Mouse (Mus musculus): ENCODE measurements around the gene Gabpb1. TPM values are rescaled to one million over a fixed set of nuclear protein-coding genes. Genes with fewer than 3 reads are reported as not detected.
"Not testable (repeated sequence)": the region's sequence is repeated elsewhere in the genome, so short reads cannot be mapped to it uniquely, and the experiment has no call there.

Gene Gabpb1
- polyA plus RNA-seq, 1 experiment from 2014 or later = 65.8 TPM

DNA sequence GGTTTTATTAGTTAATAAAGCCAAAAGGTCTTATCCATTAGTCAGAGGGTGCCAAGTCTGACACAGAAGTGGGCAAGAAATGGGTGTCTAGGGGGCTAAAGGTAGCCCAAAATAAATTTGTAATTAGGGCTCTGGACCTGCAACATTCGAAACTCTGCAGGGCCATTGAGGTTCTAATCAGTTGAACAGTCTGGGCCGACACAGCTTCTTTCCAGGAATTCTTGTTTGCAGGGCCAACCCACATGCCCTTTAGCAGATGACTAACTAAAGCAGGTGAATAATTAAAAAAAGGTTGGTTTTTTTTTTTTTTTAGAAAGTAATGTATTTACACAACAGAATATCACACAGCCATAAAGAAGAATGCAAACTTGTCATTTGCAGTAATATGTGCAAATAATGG is 53.7 kb downstream of the Gabpb1 start:
- Histone ChIP-seq H3K27me3 (ENCODE audit: control insufficient read depth, insufficient read depth, low read length) (no peaks in the 10 kb centered on the region), H3K4me1 (ENCODE audit: control insufficient read depth, insufficient read depth, low read length) (no peaks in the 10 kb centered on the region), H3K4me3 (ENCODE audit: low read length) (no peak overlapping the region), H3K36me3 (ENCODE audit: control insufficient read depth, insufficient read depth, low read length) (no peaks in the 10 kb centered on the region), H3K9ac (ENCODE audit: low read depth, low read length) (no peak overlapping the region), H3K9me3 (ENCODE audit: control insufficient read depth, low read length) (no peaks in the 10 kb centered on the region), H3K27ac (ENCODE audit: low read depth, low read length) (no peak overlapping the region), H3K4me2 (replicated peaks; ENCODE audit: low read depth, low read length) (no peak overlapping the region)
- 70% methylated on average over 2 of the region's 2 CpGs for WGBS
- no peak for ATAC-seq (ENCODE audit: low FRiP score, low TSS enrichment)

- no peak within 1 kb of the TSS for H3K4me3 ChIP-seq (ENCODE audit: low read length)
- H3K4me2 ChIP-seq (replicated peaks; ENCODE audit: low read depth, low read length) = no peak within 1 kb of the TSS
- no peaks in the 10 kb centered on the region for H3K36me3 ChIP-seq (ENCODE audit: control insufficient read depth, insufficient read depth, low read length)
- no peaks in the 10 kb centered on the region for H3K27me3 ChIP-seq (ENCODE audit: control insufficient read depth, insufficient read depth, low read length)
- 73% methylated on average over 14 of the region's 14 CpGs for WGBS
- H3K4me1 ChIP-seq (ENCODE audit: control insufficient read depth, insufficient read depth, low read length) = no peaks in the 10 kb centered on the region
- H3K9ac ChIP-seq (ENCODE audit: low read depth, low read length) = no peak within 1 kb of the TSS
- H3K9me3 ChIP-seq (ENCODE audit: control insufficient read depth, low read length) = no peaks in the 10 kb centered on the region
- ATAC-seq (ENCODE audit: low FRiP score, low TSS enrichment) = no peak
- H3K27ac ChIP-seq (ENCODE audit: low read depth, low read length) = no peak within 1 kb of the TSS
Observed at GRCm38 (mm10) chr2:126619249-126619704, 56.9 kb downstream of the Gabpb1 start, which contains the start of gene Hdc. Hdc (minus strand) TSS chr2:126619299.

GRCm38 (mm10) chr2:126618470-126619179 is 57.5 kb downstream of the Gabpb1 start:
- no peak overlapping the region for H3K4me2 ChIP-seq (replicated peaks; ENCODE audit: low read depth, low read length)
- WGBS = 37% methylated on average over 8 of the region's 8 CpGs
- H3K27ac ChIP-seq (ENCODE audit: low read depth, low read length) = no peak overlapping the region
- no peak for ATAC-seq (ENCODE audit: low FRiP score, low TSS enrichment)
- no peaks in the 10 kb centered on the region for H3K27me3 ChIP-seq (ENCODE audit: control insufficient read depth, insufficient read depth, low read length)
- no peaks in the 10 kb centered on the region for H3K36me3 ChIP-seq (ENCODE audit: control insufficient read depth, insufficient read depth, low read length)
- H3K4me1 ChIP-seq (ENCODE audit: control insufficient read depth, insufficient read depth, low read length) = no peaks in the 10 kb centered on the region
- no peak overlapping the region for H3K4me3 ChIP-seq (ENCODE audit: low read length)
- no peaks in the 10 kb centered on the region for H3K9me3 ChIP-seq (ENCODE audit: control insufficient read depth, low read length)
- no peak overlapping the region for H3K9ac ChIP-seq (ENCODE audit: low read depth, low read length)

DNA sequence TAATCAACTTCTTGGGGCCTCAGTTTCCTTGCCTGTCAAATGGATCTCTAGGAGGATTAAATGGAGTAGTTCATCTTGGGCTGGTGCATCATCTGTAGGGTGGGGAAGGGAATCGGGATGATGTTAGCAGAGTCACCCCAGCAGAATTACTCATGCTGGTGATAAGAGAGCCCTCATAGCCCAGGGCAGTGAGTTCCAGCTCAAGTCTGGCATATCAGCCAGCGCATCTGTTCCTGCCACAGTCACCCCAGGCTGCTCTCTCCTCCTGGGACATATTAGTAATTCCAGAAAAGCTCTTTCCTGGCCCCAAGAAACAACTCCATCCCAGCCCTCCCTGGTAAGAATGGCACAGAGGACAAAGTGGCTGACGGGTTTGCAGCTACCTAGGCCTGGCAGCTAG is 60.8 kb downstream of the Gabpb1 start:
- Histone ChIP-seq H3K27me3 (ENCODE audit: control insufficient read depth, insufficient read depth, low read length) (no peaks in the 10 kb centered on the region), H3K4me3 (ENCODE audit: low read length) (no peak overlapping the region), H3K27ac (ENCODE audit: low read depth, low read length) (no peak overlapping the region), H3K4me1 (ENCODE audit: control insufficient read depth, insufficient read depth, low read length) (no peaks in the 10 kb centered on the region), H3K9me3 (ENCODE audit: control insufficient read depth, low read length) (no peaks in the 10 kb centered on the region), H3K4me2 (replicated peaks; ENCODE audit: low read depth, low read length) (no peak overlapping the region), H3K36me3 (ENCODE audit: control insufficient read depth, insufficient read depth, low read length) (no peaks in the 10 kb centered on the region), H3K9ac (ENCODE audit: low read depth, low read length) (no peak overlapping the region)
- ATAC-seq (ENCODE audit: low FRiP score, low TSS enrichment) = no peak
- 83% methylated on average over 3 of the region's 3 CpGs for WGBS

DNA sequence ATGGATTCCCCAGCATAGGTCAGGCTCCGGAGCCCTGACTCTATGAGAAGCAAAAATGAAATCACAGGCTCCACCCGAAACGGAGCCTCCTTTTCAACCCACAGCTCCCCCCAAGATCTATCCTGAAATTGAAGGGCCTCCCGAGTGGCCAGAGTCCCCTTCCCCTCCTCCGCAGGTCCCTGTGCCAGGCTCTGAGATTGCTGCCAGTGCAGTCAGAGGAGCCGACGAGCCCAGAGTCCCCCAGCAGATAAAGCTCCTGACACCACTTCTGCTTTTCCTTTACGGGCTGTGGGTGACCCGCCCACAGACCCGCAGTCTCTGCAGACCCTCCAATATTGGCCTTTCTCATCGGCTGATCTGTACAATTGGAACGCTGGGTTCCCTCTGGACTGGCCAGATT is 66.5 kb downstream of the Gabpb1 start:
- not testable (repeated sequence) for H3K4me2 ChIP-seq (replicated peaks; ENCODE audit: low read depth, low read length); H3K4me1 ChIP-seq (ENCODE audit: control insufficient read depth, insufficient read depth, low read length); H3K27ac ChIP-seq (ENCODE audit: low read depth, low read length); H3K36me3 ChIP-seq (ENCODE audit: control insufficient read depth, insufficient read depth, low read length); H3K4me3 ChIP-seq (ENCODE audit: low read length); H3K9me3 ChIP-seq (ENCODE audit: control insufficient read depth, low read length); H3K27me3 ChIP-seq (ENCODE audit: control insufficient read depth, insufficient read depth, low read length); ATAC-seq (ENCODE audit: low FRiP score, low TSS enrichment); H3K9ac ChIP-seq (ENCODE audit: low read depth, low read length)
- WGBS = 73% methylated on average over 12 of the region's 12 CpGs

GRCm38 (mm10) chr2:126607553-126608203 is 68.5 kb downstream of the Gabpb1 start:
- 71% methylated on average over 10 of the region's 10 CpGs for WGBS

DNA sequence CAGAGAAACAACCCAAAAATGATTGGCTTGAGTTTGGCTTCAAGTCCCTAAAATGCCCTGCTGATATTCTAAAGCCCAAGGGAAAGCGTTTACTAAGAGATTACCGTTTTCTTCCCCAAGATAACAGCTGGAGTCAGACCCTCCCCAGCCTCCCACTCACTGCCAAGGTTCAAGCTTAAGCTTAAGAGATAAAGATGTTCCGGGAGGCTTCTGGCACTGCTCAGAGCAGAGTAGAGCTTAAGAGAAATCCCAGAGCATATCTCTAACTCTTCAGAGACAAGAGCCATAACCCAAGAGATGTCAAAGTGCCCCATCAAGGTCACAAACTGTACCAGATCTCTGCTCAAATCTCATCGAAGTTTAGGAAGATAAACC is 69.5 kb downstream of the Gabpb1 start:
- no peak for ATAC-seq (ENCODE audit: low FRiP score, low TSS enrichment)
- WGBS = 79% methylated on average over 4 of the region's 4 CpGs
- Histone ChIP-seq H3K27ac (ENCODE audit: low read depth, low read length) (no peak overlapping the region), H3K36me3 (ENCODE audit: control insufficient read depth, insufficient read depth, low read length) (no peaks in the 10 kb centered on the region), H3K4me1 (ENCODE audit: control insufficient read depth, insufficient read depth, low read length) (no peaks in the 10 kb centered on the region), H3K9me3 (ENCODE audit: control insufficient read depth, low read length) (no peaks in the 10 kb centered on the region), H3K4me2 (replicated peaks; ENCODE audit: low read depth, low read length) (no peak overlapping the region), H3K4me3 (ENCODE audit: low read length) (no peak overlapping the region), H3K9ac (ENCODE audit: low read depth, low read length) (no peak overlapping the region), H3K27me3 (ENCODE audit: control insufficient read depth, insufficient read depth, low read length) (no peaks in the 10 kb centered on the region)

More at GRCm38 (mm10) chr2:126607553-126608203, 68.5 kb downstream of the Gabpb1 start:
- no peak overlapping the region for H3K4me2 ChIP-seq (replicated peaks; ENCODE audit: low read depth, low read length)
- no peaks in the 10 kb centered on the region for H3K9me3 ChIP-seq (ENCODE audit: control insufficient read depth, low read length)
- no peak overlapping the region for H3K27ac ChIP-seq (ENCODE audit: low read depth, low read length)
- H3K9ac ChIP-seq (ENCODE audit: low read depth, low read length) = no peak overlapping the region
- no peaks in the 10 kb centered on the region for H3K36me3 ChIP-seq (ENCODE audit: control insufficient read depth, insufficient read depth, low read length)
- no peaks in the 10 kb centered on the region for H3K4me1 ChIP-seq (ENCODE audit: control insufficient read depth, insufficient read depth, low read length)
- no peaks in the 10 kb centered on the region for H3K27me3 ChIP-seq (ENCODE audit: control insufficient read depth, insufficient read depth, low read length)
- ATAC-seq (ENCODE audit: low FRiP score, low TSS enrichment) = no peak
- no peak overlapping the region for H3K4me3 ChIP-seq (ENCODE audit: low read length)

DNA sequence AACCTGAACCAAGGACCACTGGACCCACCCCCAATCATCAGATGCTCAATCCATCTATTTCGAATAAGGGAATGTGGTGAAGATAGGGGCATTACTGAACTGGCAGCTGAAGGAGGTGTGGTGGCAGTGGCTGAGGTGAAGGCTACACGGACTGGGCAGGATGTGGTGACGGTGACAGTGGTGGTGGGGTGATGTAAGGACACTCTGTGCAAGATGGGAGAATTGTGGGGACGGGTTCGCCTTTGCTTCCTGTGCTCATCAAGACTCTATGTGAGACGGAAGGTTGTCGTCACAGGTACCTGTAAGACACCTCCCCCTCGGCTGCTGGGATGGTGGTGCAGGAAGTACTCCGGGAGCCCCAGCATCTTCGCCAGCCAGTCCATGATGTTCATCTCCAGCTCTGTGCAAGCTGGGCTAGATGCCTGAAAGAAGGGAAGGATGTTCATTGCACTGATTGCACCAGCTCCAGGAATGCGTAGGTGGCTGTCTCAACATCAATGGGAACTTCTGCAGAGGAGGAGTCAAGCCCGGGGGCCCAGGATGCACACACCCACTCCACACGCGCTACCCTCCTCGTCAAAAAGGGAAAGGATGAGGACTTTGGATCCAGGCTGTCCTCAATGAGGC is 70.0 kb downstream of the Gabpb1 start:
- H3K4me3 ChIP-seq (ENCODE audit: low read length) = no peak overlapping the region
- no peaks in the 10 kb centered on the region for H3K27me3 ChIP-seq (ENCODE audit: control insufficient read depth, insufficient read depth, low read length)
- WGBS = 86% methylated on average over 15 of the region's 15 CpGs
- H3K9me3 ChIP-seq (ENCODE audit: control insufficient read depth, low read length) = no peaks in the 10 kb centered on the region
- H3K36me3 ChIP-seq (ENCODE audit: control insufficient read depth, insufficient read depth, low read length) = no peaks in the 10 kb centered on the region
- H3K27ac ChIP-seq (ENCODE audit: low read depth, low read length) = no peak overlapping the region
- no peak for ATAC-seq (ENCODE audit: low FRiP score, low TSS enrichment)
- H3K4me1 ChIP-seq (ENCODE audit: control insufficient read depth, insufficient read depth, low read length) = no peaks in the 10 kb centered on the region
- H3K4me2 ChIP-seq (replicated peaks; ENCODE audit: low read depth, low read length) = no peak overlapping the region
- H3K9ac ChIP-seq (ENCODE audit: low read depth, low read length) = no peak overlapping the region
